Mouse (Mus musculus): ENCODE results near the gene Cabp2.
"Not testable (repeated sequence)": the region's sequence is repeated elsewhere in the genome, so short reads cannot be mapped to it uniquely, and the experiment has no call there.

The Cabp2 gene

DNA sequence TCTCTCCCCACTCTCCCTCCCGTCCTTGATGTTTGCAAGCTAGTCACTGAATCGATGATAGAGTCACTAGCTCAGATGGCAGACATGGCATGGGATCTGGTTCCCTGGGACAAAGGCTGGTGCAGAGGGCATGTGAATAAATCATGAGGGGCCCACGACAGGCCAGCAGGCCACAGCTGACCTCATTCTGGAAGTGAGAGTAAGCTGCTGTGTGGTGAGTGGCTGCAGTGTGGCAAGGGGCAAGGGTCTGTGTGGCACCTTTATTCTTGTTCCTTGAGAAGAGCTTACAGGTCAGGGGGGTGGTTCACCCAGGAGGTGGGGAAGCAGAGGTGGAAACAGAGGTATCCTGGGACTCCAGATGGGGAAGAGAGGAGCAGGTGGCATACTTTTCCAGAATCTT, at the start of gene Cabp2:
TSS of gene Cabp2 (plus strand) at position 185 of the 400 bp plus-strand sequence.
- CTCF ChIA-PET = no interaction called here

DNA sequence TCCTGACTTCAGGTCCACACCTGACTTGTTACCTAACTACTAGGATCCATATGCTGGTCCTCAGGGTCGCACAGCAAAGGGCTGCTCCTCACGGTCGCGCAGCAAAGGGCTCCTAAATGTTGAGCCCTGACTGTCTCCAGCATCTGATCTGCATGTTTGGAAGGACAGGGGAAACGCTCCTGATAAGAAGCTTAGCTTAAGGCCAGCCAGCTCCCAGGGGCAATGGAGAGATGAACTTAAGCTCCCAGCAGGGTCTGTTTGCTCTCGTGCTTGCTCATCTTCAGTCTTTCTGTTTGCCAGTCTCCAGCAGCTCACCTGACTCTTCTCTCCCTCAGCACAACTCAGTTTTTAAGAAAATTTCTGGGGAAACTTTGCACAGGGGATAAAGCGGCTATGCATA, 48.7 kb upstream of the Cabp2 start:
- CTCF ChIA-PET = no interaction called here

DNA sequence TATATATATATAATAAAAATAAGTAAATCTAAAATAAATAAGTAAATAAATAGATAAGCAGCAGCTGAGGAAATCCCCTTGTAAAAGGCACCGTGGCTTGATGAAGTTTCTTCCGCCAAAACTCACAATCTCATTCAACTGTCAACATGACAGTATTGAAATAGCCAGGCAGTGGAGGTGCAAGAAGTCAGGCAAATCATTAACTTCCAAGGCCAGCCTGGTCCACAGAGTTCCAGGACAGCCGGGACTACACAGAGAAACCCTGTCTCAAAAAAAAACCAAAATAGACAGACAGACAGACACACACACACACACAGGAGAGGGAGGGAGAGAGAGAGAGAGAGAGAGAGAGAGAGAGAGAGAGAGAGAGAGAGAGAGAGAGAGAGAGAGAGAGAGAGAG, 48.1 kb upstream of the Cabp2 start:
- CTCF ChIA-PET = no interaction called here

DNA sequence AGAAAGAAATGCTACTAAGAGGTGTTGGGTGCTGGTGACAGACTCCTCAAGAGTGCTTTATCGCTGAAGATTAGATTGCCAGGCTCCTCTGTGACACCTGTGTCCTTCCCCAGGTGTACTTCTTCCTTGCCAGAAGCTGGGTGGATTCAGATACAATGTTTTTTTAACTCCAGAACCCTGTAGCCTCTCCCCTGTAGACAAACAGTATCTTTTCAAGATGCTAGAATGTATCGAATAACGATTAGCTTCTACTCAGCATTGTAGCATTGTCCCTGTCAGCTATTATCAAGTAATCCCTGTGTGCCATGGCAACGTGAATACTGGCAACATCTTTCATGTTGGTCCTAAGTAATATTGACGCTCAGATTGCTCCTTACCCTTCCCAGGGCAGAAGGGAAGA, 47.6 kb upstream of the Cabp2 start:
- CTCF ChIA-PET = interaction anchor here (0.6 kb wide), 1 partner anchor 271 kb away, joined by 3 read pairs; no protein-coding TSS in a partner anchor

DNA sequence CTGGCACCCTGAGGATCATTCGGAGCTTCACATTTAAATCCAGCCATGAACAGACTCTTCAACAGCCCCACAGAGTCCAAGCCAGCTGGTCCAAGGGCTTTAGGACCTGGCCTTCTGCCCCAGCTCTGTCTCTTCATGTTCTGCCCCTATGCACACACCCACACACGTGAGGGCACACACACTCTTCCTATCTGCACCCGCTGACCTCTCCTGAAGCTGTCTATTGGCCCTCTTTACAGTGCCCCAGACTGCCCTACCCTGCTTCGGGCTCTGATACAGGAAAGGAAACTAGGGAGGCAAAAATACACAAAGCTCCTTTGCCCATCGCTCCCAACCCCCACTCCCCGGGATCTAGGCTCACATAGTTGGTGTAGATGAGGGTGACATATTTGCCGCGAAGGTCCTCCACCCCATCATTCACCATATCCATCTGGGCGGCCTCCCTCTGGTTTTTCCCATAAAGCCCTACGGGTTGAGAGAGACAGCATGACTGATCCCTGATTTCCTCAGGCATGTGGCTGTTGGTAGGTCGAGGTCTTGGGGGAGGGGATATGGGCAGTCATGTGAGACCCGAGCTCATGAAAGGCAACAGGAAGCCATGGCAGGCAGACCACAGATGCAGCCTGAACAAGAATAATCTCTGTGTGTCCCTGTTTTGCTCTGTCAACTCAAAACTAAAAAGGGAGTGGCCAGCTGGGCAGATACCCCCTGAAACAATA, 44.9 kb upstream of the Cabp2 start:
- CTCF ChIA-PET = no interaction called here

DNA sequence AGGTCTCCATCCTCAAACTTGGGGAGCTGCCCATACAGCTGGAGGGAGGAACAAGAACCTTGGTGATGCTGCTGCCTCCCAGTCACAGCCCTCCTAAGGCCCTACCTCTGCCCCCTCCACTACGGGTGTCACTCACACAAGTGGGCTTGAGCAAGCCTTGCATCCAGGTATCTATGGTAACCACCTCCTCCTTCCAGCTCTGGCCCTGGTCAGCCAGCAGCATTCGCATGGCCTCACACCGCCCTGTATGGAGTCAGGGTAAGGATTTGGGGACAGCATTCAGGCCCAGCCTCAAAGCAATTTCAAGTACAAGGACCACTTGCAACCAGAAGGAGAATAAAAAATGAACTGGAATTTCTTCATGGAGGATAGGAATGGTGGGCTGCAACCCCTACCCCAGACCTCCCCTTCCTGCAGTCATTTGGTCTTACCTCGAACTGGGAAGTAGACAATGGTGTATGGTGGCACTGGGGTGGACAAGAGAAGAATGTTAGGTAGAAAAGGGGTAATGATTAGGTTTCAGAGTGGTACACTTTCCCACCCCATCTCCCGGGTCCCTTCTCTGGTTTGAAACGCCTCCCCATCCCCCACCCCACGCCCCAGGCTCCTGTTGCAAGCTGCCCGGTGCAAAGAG, 44.1 kb upstream of the Cabp2 start:
- CTCF ChIA-PET = interaction anchor here (0.6 kb wide), 1 partner anchor 10 kb away, joined by 4 read pairs; no protein-coding TSS in a partner anchor

DNA sequence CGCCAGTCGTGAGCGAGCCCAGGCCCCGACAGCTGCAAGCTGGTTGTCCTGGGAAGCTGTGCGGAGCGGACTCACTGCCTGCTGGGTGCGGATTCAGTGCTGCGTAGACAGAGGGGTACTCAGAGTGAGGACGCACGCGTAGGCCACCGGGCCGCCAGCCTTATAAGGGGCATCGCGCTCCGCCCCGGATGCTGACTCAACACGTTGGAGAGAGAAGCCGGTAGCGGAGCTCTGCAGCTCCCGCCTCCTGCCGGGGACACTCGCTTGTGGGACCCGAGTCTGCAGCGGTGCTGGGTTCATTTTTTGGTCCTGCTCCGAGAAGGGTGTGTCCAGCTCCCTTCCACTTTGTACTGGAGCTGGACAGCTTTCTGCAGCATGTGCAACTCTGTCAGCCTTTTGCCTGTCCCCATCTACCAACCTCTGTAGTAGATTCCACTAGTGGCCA, 43.6 kb upstream of the Cabp2 start, which contains the start of gene Gstp1:
TSS of gene Gstp1 (minus strand) at position 198 of the 445 bp plus-strand sequence.
- CTCF ChIA-PET = interaction anchor here (0.6 kb wide), 1 partner anchor 10 kb away, joined by 4 read pairs; no protein-coding TSS in a partner anchor

DNA sequence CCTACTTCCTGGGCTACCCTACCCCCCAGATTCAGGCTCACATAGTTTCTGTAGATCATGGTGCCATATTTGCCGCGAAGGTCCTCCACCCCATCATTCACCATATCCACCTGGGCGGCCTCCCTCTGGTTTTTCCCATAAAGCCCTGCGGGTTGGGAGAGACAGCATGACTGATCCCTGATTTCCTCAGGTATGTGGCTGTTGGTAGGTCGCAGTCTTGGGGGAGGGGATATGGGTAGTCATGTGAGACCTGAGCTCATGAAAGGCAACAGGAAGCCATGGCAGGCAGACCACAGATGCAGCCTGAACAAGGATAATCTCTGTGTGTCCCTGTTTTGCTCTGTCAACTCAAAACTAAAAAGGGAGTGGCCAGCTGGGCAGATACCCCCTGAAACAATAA, 40.4 kb upstream of the Cabp2 start:
- CTCF ChIA-PET = not testable (repeated sequence)

DNA sequence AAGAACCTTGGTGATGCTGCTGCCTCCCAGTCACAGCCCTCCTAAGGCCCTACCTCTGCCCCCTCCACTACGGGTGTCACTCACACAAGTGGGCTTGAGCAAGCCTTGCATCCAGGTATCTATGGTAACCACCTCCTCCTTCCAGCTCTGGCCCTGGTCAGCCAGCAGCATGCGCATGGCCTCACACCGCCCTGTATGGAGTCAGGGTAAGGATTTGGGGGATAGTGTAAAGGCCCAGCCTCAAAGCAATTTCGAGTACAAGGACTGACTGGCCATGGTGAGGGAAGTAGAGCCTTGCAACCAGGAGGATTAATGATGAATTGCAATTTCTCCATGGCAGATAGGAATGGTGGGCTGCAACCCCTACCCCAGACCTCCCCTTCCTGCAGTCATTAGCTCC, 39.9 kb upstream of the Cabp2 start:
- CTCF ChIA-PET = not testable (repeated sequence)

DNA sequence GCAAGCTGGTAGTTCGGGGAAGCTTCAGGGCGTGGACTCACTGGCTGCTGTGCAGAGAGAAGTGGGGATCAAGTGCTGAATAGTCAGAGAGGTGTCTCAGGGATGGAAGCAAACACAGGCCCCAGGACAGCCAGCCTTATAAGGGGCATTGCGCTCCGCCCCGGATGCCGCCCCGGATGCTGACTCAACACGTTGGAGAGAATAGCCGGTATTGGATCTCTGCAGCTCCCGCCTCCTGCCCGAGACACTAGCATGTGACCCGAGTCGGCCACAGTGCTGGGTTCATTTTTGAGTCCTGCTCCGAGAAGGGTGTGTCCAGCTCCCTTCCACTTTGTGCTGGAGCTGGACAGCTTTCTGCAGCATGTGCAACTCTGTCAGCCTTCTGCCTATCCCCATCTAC, 39.3 kb upstream of the Cabp2 start:
- CTCF ChIA-PET = interaction anchor here (0.7 kb wide), 1 partner anchor 139 kb away, joined by 3 read pairs; no protein-coding TSS in a partner anchor

DNA sequence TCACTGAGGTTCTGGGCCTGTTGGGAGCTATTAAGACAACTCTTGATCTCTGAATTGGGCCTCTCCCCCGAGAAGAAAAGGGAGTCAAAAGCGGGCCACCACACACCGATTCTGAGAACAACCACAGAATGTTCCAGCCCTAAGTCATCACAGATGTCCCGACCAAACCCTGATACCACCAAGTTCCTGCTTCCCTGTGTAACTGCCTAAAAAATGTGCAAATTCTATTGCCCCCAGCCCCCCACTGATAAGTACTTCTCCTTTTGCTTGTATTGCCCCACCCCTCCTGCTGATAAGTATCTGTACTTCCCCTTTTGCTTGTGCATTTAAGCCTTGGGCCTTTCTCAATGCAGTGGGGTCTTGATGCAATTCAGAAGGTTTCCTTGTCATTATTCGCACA, 37.3 kb upstream of the Cabp2 start:
- CTCF ChIA-PET = interaction anchor here (0.8 kb wide), 1 partner anchor 8 kb away, joined by 3 read pairs; no protein-coding TSS in a partner anchor

DNA sequence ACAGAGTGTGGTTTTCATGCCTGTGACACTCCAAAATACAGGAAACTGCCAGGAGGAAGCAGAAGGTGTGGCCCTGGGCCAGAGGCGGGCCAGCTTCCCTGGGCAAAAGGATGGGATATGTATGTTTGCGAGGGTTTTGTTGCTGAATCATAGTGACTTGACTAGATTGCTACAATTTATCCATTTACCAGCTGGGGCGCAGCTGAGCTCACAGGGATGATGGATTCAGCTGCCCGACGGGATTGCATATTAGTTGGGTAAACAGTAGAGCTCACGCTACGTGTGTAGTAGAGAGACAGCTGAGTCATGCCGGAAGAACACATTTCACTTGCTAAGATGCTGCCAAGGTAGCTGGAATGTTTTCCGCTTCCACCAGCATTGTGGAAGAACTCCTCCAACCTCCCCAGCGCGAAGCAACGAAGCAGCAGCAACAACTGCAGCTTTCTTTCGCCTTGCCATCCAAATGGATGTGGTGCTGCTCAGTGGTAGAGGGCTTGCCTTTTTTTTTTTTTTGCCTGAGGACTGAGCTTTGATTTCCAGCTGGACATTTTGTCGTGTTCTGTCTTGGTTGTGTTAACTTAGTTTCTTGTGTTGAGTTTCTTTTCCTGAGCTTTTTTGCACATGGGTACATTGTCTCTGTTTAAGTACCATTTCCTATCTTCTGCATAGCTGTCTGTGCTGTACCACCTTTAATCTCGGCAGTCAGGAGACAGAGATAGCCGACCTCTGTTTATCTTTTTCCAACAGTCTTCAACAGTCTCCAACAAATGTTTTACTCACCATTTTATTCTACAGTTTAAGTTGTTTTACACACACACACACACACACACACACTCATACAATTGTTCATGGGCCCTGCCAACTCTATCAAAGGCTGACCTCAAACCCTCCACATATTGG, 35.2 kb upstream of the Cabp2 start, which contains the start of gene Gstp2:
TSS of gene Gstp2 (minus strand) at position 58 of the 900 bp plus-strand sequence.
- CTCF ChIA-PET = interaction anchor here (0.6 to 1.0 kb wide), 2 partner anchors 19 to 49 kb away, joined by 3 to 6 read pairs; no protein-coding TSS in a partner anchor

DNA sequence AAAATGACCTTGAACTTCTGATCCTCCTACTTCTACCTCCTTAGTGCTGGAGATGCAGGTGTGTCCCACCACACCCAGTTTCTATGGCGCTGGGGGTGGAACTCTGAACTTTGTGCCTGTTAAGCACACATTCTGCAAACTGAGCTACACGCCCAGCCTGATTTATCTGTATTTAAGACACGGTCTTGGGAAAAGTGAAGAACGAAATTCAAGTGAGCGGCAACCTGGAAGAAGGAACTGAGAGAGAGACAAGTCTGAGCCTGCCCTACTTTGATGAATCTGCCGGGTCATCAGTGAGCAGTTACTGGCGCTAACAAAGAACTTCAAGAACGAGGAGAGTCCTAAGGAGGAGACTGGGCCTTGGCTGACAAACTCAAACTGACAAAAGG, 34.5 kb upstream of the Cabp2 start:
- CTCF ChIA-PET = interaction anchor here (0.6 to 2.4 kb wide), 2 partner anchors 28 to 200 kb away, joined by 3 to 11 read pairs; no protein-coding TSS in a partner anchor

DNA sequence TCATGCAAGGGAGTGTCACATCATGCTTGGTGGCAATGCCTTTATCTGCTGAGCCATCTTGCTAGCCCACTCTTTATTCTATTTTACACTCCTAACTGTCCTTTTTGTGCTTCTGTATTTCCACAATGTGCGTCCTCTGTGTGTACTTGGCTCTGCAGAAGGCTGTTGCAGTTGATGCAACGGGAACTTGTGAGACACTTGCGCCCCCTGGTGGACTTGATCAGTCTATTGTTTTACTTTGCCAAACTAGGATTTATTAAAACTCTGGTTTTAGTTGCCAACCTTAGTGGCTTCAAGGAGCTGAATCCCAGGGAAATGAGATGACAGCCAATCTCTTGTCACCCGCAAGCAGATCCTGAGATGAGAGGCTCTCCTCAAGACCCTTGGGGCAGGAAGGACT, 33.5 kb upstream of the Cabp2 start:
- CTCF ChIA-PET = interaction anchor here (1.0 to 2.4 kb wide), 3 partner anchors 9 to 48 kb away, joined by 4 to 11 read pairs (median 5); partner anchors contain the start of genes Gm49405 and Nudt8

DNA sequence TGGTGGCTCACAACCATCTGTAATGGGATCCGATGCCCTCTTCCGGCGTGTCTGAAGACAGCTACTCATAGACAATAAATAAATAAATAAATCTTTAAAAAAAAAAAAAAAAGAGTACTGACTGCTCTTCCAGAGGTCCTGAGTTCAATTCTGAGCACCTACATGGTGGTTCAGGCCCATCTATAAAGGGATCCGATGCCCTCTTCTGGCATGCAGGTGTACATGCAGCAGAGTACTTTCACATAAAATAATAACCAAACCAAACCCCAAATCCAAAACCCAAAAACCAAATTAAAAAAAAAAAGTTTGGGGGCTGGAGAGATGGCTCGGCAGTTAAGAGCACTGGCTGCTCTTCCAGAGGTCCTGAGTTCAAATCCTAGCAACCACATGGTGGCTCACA, 32.3 kb upstream of the Cabp2 start:
- CTCF ChIA-PET = interaction anchor here (0.6 to 2.4 kb wide), 4 partner anchors 30 to 558 kb away, joined by 3 to 11 read pairs (median 5); no protein-coding TSS in a partner anchor

DNA sequence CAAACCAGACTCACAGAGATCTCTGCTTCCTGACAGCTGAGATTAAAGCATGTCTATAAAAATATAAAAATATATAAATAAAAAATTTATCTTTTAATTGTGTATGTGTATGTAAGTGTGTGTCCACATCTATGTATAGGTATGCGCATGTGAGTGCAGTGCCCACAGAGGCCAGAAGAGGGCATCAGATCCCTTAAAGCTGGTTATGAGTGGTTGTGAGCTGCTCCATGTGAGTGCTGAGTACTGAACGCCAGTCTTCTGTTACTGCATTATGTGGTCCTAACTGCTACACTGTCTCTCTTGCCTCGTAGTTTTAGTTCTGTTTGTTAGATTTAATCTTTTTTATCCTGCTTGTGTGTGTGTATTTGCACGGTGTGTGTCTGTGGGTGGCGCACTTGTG, 30.4 kb upstream of the Cabp2 start:
- CTCF ChIA-PET = no interaction called here

DNA sequence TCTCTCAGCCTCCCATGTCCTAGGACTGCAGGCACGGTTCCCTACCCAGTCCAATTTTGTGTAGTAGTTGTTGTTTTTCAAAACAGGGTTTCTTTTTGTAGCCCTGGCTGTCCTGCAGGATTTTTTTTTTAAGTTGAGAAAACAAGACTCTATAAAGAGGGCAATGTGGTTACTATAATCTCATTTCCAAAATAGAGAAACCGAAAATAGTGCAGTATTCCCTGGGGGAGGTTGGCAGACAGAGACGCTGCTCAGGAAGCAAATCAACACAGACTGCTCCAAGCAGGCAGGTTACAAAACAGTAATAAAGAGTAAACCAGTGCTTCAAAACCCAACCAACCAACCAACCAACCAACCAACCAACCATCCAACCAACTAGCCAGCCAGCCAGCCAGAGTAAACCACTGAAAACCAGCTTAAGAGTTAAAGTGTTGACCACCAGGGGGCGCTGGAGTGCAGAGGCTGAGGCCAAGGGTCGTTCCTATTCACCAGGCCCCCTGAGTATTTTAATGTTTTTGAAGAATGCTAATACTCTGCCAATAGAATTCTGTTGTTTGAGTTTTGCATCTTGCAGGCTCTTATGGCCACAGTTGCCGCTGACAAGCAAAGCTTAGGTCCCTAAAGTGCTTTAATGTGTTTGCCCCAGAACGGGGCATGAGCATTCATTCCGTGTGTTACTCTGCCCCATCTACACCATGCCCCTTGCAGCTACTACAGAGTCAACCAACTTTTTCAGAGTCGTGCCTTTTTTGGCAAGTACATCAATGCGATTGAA, 29.4 kb upstream of the Cabp2 start:
- CTCF ChIA-PET = interaction anchor here (0.6 to 1.3 kb wide), 6 partner anchors 8 to 253 kb away, joined by 3 to 4 read pairs (median 3); partner anchors contain the start of gene Rad9a

DNA sequence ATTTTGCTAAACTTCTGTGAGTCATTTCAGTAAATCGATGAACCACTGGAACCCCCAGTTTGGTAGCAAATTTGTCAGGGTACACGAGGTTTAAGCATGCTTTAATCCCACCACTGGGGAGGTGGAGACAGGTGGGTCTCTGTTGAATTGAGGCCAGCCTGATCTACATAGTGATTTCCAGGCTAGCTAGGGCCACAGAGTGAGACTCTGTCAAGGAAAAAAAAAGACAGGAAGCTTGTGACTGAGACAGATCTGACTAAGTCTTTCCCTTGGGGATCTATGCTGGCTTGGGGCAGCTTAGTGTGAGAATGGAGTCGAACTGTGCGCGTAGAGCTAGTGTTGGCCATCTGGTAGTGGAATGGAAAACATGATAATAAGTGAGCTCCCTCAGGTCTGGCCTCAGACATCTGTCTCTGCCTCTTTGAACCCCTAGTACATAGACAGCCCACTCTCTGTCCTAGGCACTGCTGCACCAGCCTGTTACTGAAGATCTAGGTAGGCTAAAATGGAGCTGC, 28.8 kb upstream of the Cabp2 start:
- CTCF ChIA-PET = interaction anchor here (0.7 to 1.3 kb wide), 5 partner anchors 9 to 253 kb away, joined by 3 to 4 read pairs (median 3); partner anchors contain the start of gene Rad9a

DNA sequence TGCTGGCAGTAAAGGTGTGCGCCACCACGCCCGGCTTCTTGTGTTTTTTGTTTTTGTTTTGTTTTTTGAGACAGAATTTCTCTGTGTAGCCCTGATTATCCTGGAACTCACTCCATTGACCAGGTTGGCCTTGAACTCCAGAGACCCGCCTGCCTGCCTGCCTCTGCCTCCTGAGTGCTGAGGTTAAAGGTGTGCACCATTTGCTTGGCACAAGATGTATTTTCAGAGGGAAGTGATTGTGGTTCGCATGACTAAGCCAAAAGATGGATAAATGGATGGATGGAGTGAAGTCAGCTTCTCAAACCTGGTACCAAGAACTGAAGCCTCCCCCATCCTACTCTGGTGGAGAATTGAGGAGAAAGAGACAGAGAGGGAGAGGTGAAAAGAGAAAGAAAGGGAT, 26.8 kb upstream of the Cabp2 start:
- CTCF ChIA-PET = no interaction called here

DNA sequence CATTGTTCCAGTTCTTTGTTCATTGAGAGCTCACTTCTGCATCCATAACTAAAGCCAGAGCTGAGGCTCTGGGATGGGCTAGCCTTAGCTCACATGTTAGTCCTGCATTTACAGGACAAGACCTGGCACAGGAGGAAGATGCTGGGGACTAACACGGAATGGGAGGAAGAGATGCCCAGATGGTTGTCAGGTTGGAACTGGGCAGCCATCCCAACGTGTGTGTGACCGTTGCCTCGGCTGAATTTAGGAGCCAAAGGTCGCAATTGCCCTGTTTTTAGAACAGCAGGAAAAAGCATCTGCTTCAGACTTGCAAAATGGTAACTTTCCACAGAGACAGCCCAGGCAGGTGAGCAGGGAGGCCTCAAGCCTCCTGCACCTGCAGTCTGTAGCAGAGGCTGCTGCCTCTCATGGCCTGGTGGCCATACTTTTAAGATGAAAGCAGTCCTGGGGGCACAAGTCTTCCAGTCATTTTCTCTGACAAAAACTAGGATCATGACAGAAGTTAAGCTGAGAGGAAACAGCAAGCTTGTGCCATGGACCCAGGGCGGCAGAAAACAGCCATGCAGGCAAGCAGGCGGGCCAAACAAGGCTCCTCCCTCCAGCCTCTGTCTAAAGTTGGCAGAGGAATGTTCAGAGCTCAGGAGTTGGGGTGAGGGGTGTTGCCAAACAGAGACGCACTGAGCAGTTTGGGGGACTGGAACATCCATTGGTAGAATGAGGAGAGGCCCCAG, 26.0 kb upstream of the Cabp2 start:
- CTCF ChIA-PET = no interaction called here

Measured in spleen, embryonic (tissue).